Mouse (Mus musculus): ENCODE results near the gene Ampd1. TPM values are rescaled to one million over a fixed set of nuclear protein-coding genes. Genes with fewer than 3 reads are reported as not detected.
A peak's percentile ranks its signal among the peaks of the same experiment; 100 is the strongest.

Gene Ampd1
- total RNA-seq (2021) = not detected
- long read RNA-seq, experiment 1 = 0 reads
- long read RNA-seq, experiment 2 = 0 reads

DNA sequence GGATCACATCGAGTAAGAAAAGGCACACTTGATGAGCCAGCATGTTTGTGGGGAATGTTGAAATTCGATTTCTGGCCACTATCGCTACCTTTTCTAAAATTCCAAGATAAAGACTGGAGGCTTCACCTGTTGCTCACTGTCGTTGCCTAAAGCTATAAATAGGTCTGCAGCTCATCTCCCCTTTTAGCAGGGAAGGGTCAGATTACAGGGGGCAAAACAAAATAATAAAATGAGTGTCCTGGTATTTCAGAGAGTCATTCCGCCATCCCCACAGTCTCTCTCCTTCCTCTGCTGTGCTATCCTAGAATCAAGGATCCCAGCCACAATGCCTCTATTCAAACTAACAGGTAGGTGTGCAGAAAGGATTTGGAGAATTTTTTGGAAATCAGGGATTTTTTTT lies at the start of gene Ampd1:
Gene Ampd1, plus strand, starts transcription at position 244 of the 400 bp plus-strand sequence.
- DNase-seq (ENCODE audit: low spot score in 2 of 2) = no peak

DNA sequence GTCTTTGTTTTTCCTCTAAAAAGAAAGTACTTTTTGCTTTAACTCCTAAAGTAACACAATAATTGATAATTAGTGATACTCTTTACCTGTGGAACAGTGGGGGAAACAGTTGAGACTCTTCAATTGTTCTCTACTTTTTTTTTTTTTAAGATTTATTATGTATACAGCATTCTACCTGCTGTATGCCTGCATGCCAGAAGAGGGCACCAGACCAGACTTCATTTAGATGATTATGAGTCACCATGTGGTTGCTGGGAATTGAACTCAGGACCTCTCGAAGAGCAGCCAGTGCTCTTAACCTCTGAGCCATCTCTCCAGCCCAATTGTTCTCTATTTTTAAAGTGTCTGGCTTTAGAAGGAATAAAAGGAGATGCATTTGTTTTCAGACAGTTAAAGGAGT lies 47.6 kb upstream of the Ampd1 start:
- no peak for DNase-seq (ENCODE audit: low spot score in 2 of 2)

GRCm38 (mm10) chr3:103040285-103040684 lies 33.5 kb upstream of the Ampd1 start:
- DNase-seq (ENCODE audit: low spot score in 2 of 2) = no peak

DNA sequence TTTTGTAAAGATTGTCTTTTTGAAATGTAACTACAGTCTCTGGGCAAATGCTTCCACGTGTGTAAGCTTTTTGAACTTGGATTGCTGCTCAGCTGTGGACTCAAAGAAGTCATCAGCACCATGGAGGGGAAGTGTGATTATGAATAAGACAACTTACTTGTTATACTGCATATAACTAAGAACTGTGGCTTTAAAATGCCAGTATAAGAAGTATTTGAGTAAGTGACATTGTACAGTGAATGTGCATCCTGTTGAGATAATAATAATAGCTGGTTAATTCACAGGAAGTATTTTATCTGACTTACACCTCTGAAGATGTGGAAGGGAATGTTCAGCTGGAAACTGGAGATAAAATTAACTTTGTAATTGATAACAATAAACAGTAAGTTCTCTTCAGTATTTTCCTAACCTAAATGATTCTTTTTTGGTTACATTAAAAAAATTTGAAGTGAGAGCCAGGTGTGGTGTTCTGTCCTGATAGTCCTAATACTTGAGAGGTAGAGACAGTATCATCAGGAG lies 32.9 kb upstream of the Ampd1 start:
- no peak for DNase-seq (ENCODE audit: low spot score in 2 of 2)

DNA sequence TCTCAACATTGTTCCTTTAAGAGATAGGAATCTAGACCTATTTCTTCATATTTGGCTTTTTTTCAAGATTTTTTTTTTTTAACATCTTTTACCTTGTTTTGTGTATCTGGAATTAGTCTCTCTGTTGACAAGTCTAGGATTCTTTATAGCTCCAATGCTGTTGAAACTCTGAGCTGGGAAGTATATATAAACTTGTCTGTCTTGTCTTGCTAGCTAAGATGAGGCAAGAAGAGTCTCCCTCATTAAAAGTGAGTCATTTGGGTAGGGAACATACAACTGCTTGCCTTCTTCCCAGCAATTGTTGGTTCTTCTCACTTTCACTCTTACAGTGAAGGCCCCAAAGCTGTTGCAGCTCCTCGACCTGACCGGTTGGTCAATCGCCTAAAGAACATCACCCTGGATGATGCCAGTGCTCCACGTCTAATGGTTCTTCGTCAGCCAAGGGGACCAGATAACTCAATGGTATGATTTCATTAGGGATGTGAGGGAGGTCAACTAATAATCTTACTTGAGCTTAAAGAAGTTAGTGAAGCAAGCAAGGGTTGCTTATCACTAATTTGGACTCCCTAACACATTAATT lies 17.7 kb upstream of the Ampd1 start:
- no peak for DNase-seq (ENCODE audit: low spot score in 2 of 2)

DNA sequence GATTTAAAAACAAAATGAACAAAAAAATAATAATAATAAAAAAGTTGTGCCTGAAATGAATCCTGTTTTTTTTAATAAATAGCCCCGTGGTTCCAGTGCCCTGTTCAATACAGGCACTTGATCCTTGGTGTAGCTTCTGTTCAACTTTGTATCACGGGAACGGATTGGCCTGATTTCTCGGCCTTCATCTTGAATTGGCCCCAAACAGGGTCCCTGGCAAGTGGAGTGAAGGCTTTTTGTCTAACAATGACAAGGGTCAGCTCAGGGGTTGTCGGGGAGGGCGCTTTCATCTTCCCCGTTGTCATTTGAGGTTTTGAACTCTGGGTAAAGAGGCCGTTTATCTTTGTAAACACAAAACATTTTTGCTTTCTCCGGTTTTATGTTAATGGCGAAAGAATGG lies 16.1 kb upstream of the Ampd1 start:
- DNase-seq (ENCODE audit: low spot score in 2 of 2) = no peak

GRCm38 (mm10) chr3:103058207-103059157 lies 15.3 kb upstream of the Ampd1 start, which contains the start of gene Nras:
TSS of gene Nras (plus strand) at chr3:103058285.
- peak; percentile 92 to 94 for DNase-seq (ENCODE audit: low spot score in 2 of 2)

- DNase-seq (ENCODE audit: low spot score in 2 of 2) = no peak
These were observed 6.9 kb upstream of the Ampd1 start for GRCm38 (mm10) chr3:103066927-103067326.

- no peak for DNase-seq (ENCODE audit: low spot score in 2 of 2)
These were observed 4.8 kb upstream of the Ampd1 start for GRCm38 (mm10) chr3:103068971-103069370.

- DNase-seq (ENCODE audit: low spot score in 2 of 2) = no peak
These were observed 2.1 kb downstream of the Ampd1 start for GRCm38 (mm10) chr3:103075871-103076270.

DNA sequence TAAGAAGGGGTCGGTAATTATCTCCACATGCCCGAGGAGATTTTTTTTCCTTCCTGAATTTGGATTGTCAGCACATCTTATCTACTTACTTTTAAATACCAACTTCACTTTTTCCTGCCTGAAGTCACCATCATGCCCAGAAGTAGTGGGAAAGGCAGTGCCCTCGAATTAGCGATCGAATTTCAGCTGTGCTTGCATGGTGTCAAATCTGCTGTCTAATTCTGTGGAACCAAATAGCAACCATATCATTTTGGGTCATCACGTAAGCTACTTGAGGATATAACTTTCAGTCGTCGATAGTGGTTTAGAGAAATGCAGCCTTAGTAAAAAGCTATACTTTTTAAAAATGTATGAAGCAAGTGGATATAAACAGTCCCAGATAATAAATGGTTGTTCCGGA lies 2.7 kb downstream of the Ampd1 start:
- DNase-seq (ENCODE audit: low spot score in 2 of 2) = no peak

DNA sequence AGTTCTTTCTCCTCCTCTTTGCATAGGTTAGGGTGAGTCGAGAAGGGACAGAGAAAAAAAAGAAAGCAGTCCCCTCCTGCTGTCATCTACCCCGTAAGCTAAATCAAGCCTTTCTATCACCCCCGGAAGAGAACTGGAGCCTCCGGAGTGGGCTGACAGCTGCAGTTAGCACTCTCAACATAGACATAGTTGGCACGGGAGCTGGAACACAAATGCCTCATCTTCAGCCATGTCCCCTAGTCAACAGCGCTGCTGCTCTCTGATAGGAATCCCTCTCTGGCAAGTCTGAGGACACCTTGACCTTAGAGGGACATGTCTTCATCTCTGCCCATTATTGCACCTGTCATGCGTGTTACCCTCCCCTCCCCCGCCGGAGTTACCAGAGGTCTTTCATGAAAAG lies 5.5 kb downstream of the Ampd1 start:
- no peak for DNase-seq (ENCODE audit: low spot score in 2 of 2)

- no peak for DNase-seq (ENCODE audit: low spot score in 2 of 2)
These were observed 7.2 kb downstream of the Ampd1 start for GRCm38 (mm10) chr3:103081051-103081450.

DNA sequence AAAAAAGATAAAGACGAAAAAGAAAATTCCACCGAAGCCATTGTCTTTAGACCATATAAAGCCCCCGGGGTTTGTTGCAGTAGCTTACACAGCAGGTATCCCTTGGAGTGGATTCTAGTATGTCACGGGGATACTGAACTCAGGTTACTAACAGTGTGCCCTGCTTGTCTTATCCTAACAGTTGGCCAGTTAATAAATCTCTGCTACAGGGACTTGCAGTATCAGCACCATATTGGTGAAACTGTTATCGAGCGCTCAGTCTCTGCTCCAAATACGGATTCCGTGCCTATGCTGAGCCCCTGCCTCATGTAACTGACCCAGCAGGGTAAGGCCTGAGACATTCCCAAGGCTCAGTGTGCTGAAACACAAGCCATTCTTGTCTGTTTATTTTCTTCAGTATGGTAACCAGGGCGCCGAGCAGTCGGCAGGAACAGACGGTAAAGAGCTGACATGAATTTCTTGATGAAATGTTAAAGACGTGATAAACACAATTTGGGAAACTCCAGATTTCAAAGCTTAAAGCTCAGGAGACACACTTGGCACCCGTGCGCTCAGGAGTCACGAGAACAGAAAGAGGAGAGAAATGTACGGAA lies 8.1 kb downstream of the Ampd1 start:
- peak in 1 of 2 experiments; percentile 22 for DNase-seq (ENCODE audit: low spot score in 2 of 2)

DNA sequence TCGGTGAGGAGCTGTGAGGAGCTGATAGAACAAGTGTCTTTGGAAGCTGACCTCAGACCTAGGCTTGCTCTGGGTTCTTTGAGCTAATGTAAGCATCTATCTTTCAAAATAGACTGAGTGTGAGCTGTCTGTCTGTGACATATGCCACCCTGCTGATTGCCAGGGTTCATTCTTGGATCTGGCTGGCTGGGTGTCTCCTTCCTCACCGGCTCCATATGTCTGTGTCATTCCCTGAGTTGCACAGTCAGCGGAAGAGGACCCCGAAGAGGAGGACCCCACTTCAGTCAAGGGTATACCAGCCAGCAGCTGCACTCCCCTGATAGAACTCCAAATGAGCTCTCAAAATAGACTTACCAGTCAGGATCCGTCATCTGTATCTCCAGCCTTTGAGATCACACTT lies 8.9 kb downstream of the Ampd1 start:
- DNase-seq (ENCODE audit: low spot score in 2 of 2) = no peak

GRCm38 (mm10) chr3:103085986-103086385 lies 12.2 kb downstream of the Ampd1 start:
- no peak for DNase-seq (ENCODE audit: low spot score in 2 of 2)

GRCm38 (mm10) chr3:103091753-103092152 lies 17.9 kb downstream of the Ampd1 start:
- DNase-seq (ENCODE audit: low spot score in 2 of 2) = no peak

DNA sequence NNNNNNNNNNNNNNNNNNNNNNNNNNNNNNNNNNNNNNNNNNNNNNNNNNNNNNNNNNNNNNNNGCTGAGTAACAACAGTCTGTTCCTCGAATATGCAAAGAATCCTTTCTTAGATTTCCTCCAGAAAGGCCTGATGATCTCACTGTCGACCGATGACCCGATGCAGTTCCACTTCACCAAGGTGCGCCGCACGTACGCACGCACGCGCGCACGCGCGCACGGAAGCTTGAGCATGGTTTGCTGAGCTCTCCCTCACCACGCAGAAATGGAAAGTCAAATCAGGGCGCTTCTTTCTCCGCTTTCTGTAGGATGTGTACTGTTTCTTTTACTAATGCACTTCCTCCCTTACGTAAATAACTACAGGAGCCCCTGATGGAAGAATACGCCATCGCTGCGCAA lies 24.8 kb downstream of the Ampd1 start:
- DNase-seq (ENCODE audit: low spot score in 2 of 2) = no peak

DNA sequence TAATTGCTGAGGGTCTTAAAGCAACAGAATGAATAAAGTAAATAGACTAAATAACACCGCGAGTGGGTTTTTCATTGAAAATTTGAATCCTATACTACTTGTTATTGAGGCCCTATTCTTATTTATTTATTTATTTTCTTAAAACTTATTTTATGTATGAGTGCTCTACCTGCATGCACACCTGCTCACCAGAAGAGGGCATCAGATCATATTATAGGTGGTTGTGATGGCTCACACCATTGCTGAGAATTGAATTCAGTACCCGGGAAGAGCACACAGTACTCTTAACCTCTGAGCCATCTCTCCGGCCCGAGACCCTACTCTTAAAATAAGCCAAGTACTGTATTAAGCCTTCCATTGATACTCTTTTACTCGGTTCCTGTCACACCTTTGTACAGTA lies 25.9 kb downstream of the Ampd1 start:
- DNase-seq (ENCODE audit: low spot score in 2 of 2) = no peak

DNA sequence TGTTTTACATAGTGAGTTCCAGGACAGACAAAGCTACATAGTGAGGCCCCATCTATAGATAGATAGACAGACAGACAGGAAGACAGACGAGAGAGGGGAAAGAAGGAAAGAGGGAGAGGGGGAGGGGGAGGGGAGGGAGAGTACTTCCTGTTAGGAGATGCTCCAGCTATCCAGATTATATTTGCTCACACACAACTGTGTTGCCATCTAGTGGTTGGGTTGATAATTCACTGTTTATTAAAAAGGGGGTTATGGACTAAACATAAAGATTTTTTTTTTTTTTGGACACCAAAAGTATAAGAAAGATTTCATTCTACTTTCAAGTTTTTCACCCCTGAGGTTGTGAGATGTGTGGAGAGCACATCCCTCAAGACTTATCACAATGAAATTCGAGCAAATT lies 26.9 kb downstream of the Ampd1 start:
- DNase-seq (ENCODE audit: low spot score in 2 of 2) = no peak

DNA sequence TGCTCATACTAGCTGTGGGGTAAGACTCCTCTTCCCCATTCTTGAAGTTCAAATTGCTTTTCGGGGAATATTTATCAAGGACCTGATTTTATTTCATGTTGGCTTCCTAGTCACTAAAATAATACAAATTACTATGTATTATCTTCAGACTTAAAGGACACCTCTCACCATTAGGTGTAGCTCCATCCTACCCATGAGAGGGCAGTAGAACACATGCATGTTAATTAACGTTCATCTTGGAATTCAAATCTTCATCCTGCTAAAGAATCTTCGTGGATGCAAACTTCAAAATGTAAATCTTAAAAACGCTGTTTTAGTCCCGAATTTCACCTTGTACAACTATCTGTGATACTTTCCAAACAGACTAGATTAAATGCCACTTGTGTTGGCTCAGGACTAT lies 27.4 kb downstream of the Ampd1 start:
- DNase-seq (ENCODE audit: low spot score in 2 of 2) = no peak

- no peak for DNase-seq (ENCODE audit: low spot score in 2 of 2)
These were observed 28.1 kb downstream of the Ampd1 start for GRCm38 (mm10) chr3:103101909-103102308.
